Mouse (Mus musculus): ENCODE results near the gene Slc45a2.

DNA sequence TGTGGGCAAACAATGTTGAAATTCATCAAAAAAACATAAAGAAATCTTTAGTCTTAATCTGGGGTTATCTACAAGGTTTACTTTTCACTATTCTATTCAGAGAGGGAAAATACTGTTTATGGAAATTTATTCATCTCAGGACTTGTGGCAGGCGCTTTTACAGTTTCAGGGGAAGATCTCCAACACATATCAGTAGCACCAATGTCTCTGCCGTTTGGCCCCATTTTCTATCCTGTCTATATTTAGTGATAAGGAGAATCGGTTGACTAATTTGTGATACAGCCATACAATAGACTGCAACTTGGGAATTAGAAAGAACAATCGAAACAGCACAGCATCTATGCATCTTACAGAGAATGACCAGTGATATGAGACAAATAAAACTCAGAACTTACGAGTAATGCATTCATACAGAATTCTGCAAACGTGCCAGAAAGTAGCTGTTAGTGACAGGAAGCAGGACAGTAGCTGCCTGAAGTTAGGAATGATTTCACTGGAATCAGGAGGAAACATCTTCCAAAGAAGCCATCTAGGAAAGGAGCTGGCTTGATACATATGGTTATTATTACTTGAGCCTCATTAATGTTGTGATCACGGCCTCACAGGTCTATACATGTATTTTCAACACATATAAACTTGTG lies 54.0 kb downstream of the Slc45a2 start:
- TF ChIP-seq POLR2A (IDR thresholded peaks at IDR 0.05; ENCODE audit: low read depth, low read length) (no peak), CTCF (IDR thresholded peaks at IDR 0.05; ENCODE audit: extremely low read depth, insufficient read length, insufficient replicate concordance, low read depth, low read length) (no peak)

All from small intestine, adult 2 months (tissue).